Mouse (Mus musculus) lung, postnatal 0 days (tissue): ENCODE measurements around the gene Usp48.

Experiments
- CTCF ChIP-seq: IDR thresholded peaks from 2 replicates; pipeline ENCODE4 v1.5.1; 2016; ENCODE audit warnings: antibody characterized with exemption, mild to moderate bottlenecking
- EP300 ChIP-seq: IDR thresholded peaks from 2 replicates; pipeline ENCODE4 v1.6.1; 2016; ENCODE audit warnings: antibody characterized with exemption, mild to moderate bottlenecking, control low read depth

DNA sequence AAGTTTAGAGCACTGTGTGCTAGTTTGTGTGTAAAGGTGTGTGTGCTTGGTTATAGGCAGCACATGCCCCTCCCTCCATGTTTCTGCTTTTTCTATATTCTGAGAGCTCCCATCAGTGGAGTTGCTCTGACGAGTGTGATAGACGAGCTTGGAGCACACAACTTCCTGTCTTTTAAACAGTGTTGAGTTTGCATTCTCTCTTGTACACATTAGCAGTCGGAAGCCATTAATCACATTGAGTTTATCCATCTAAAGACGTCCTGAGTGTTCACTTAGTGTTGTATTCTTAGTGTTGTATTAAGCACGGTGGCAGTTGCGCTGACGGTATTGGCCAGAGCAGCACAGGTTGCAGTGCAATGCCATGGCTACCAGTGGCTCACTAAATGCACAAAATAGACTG, 15.7 kb downstream of the Usp48 start:
- no peak for TF ChIP-seq CTCF
- TF ChIP-seq EP300 = no peak
